Mouse (Mus musculus) liver, adult 2 months (tissue): ENCODE results near the gene Nt5c2. TPM values are rescaled to one million over a fixed set of nuclear protein-coding genes. Genes with fewer than 3 reads are reported as not detected.
A peak's percentile ranks its signal among the peaks of the same experiment; 100 is the strongest.

Experiments used
- DNase-seq: peaks from one replicate; pipeline ENCODE4 v3.0.0-alpha.2; 2011; ENCODE audit warnings: low read depth, low spot score; ENCODE audit errors: extremely low read depth
- H3K27ac ChIP-seq: fragments of 200-500 bp; replicated peaks from 2 replicates; pipeline ENCODE4 v1.5.1; 2012; ENCODE audit warnings: low read depth, mild to moderate bottlenecking, control low read depth, inconsistent platforms, low read length; ENCODE audit not compliant: insufficient read depth
- H3K27me3 ChIP-seq: fragments of 200-500 bp; 2 replicates; pipeline ENCODE4 v1.6.1; 2012; ENCODE audit warnings: mild to moderate bottlenecking, moderate library complexity, low read length, inconsistent platforms; ENCODE audit not compliant: control insufficient read depth, insufficient read depth
- H3K36me3 ChIP-seq: fragments of 200-500 bp; 2 replicates; pipeline ENCODE4 v1.6.1; 2012; ENCODE audit warnings: low read length, inconsistent platforms; ENCODE audit not compliant: control insufficient read depth, insufficient read depth
- H3K4me1 ChIP-seq: fragments of 200-500 bp; 2 replicates; pipeline ENCODE4 v1.6.1; 2011; ENCODE audit warnings: low read length; ENCODE audit not compliant: control insufficient read depth, insufficient read depth
- H3K4me3 ChIP-seq: fragments of 200-500 bp; 2 replicates; pipeline ENCODE4 v1.5.1; 2011; ENCODE audit warnings: low read depth, mild to moderate bottlenecking, control low read depth, low read length, moderate library complexity; ENCODE audit not compliant: insufficient read depth
- H3K79me2 ChIP-seq: fragments of 200-500 bp; 2 replicates; pipeline ENCODE4 v1.6.1; 2012; ENCODE audit warnings: inconsistent platforms, mild to moderate bottlenecking, low read length, moderate library complexity; ENCODE audit not compliant: control insufficient read depth, insufficient read depth
- H3K9ac ChIP-seq: fragments of 200-500 bp; 2 replicates; pipeline ENCODE4 v1.6.1; 2012; ENCODE audit warnings: low read depth, mild to moderate bottlenecking, control low read depth, inconsistent platforms, low read length
- CTCF ChIP-seq: fragments of 200-500 bp; IDR thresholded peaks from 2 replicates; pipeline ENCODE4 v1.5.1; 2011; ENCODE audit warnings: low read depth, low read length, control low read depth
- POLR2A ChIP-seq: fragments of 200-500 bp; IDR thresholded peaks from 2 replicates; pipeline ENCODE4 v1.6.1; 2011; ENCODE audit warnings: low read length, control low read depth; ENCODE audit not compliant: insufficient read depth; ENCODE audit errors: extremely low read depth
- WGBS: fragments of 180-500 bp; shearing (Covaris S2); methylation state at CpG from one replicate; pipeline ENCODE4 v1.1.7; 2018; 5-methylcytosine and 5-hydroxymethylcytosine counted together
- polyA plus RNA-seq: library from polyadenylated mRNA; depleted of rRNA; stranded (reverse); fragments of >200 nt; gene quantifications from 2 replicates; pipeline ENCODE4 v1.2.3, GENCODE M21; 2012
- total RNA-seq: library from RNA; depleted of rRNA; stranded (reverse); fragments of >200 nt; gene quantifications from 2 replicates; pipeline ENCODE4 v1.2.3, GENCODE M21; 2014

Gene Nt5c2
- total and polyA plus RNA-seq, 2 experiments, result 7.5 to 12.6 TPM

GRCm38 (mm10) chr19:46957001-46957400 lies 58.0 kb downstream of the Nt5c2 start:
- H3K9ac ChIP-seq, result no peak overlapping the region
- no peak for DNase-seq
- H3K79me2 ChIP-seq, result peaks cover 38% of the 10 kb centered on the region; the same call in 1 of the 2 replicates
- H3K4me1 ChIP-seq, result peaks cover 29% of the 10 kb centered on the region
- 85% methylated on average over 5 of the region's 5 CpGs for WGBS
- H3K27ac ChIP-seq, result no peak overlapping the region
- TF ChIP-seq POLR2A, result no peak
- TF ChIP-seq CTCF, result no peak
- no peaks in the 10 kb centered on the region for H3K36me3 ChIP-seq
- H3K27me3 ChIP-seq, result no peaks in the 10 kb centered on the region
- no peak overlapping the region for H3K4me3 ChIP-seq

GRCm38 (mm10) chr19:46956410-46956809 lies 58.5 kb downstream of the Nt5c2 start:
- H3K9ac ChIP-seq, result no peak overlapping the region
- H3K27ac ChIP-seq, result 0 out of 2 replicates have a peak overlapping the region, but pooled peaks have one; percentile 5
- H3K36me3 ChIP-seq, result no peaks in the 10 kb centered on the region
- H3K4me3 ChIP-seq, result no peak overlapping the region
- WGBS, result 24% methylated on average over 2 of the region's 2 CpGs
- no peak for TF ChIP-seq POLR2A
- no peak for TF ChIP-seq CTCF
- peaks cover 43% of the 10 kb centered on the region; the same call in 1 of the 2 replicates for H3K79me2 ChIP-seq
- peak; percentile 37 for DNase-seq
- H3K4me1 ChIP-seq, result peaks cover 29% of the 10 kb centered on the region
- H3K27me3 ChIP-seq, result no peaks in the 10 kb centered on the region

GRCm38 (mm10) chr19:46955630-46956029 lies 59.3 kb downstream of the Nt5c2 start:
- H3K4me1 ChIP-seq, result peaks cover 23% of the 10 kb centered on the region

GRCm38 (mm10) chr19:46953536-46953935 lies 61.4 kb downstream of the Nt5c2 start:
- 96% methylated on average over 3 of the region's 3 CpGs for WGBS
- TF ChIP-seq CTCF (no peak), POLR2A (no peak)
- H3K4me3 ChIP-seq, result no peak overlapping the region
- H3K9ac ChIP-seq, result no peak overlapping the region
- no peak for DNase-seq
- H3K4me1 ChIP-seq, result peaks cover 10% of the 10 kb centered on the region; the same call in 1 of the 2 replicates
- no peak overlapping the region for H3K27ac ChIP-seq
- H3K36me3 ChIP-seq, result peaks cover 14% of the 10 kb centered on the region
- H3K27me3 ChIP-seq, result no peaks in the 10 kb centered on the region
- H3K79me2 ChIP-seq, result peaks cover 38% of the 10 kb centered on the region; the same call in 1 of the 2 replicates

More at GRCm38 (mm10) chr19:46955630-46956029, 59.3 kb downstream of the Nt5c2 start:
- TF ChIP-seq POLR2A (no peak), CTCF (no peak)
- Histone ChIP-seq H3K27ac (no peak overlapping the region), H3K79me2 (peaks cover 43% of the 10 kb centered on the region; the same call in 1 of the 2 replicates), H3K4me3 (no peak overlapping the region), H3K9ac (no peak overlapping the region), H3K36me3 (peaks cover 3% of the 10 kb centered on the region), H3K27me3 (no peaks in the 10 kb centered on the region)
- no peak for DNase-seq
- WGBS, result 99% methylated on average over 4 of the region's 4 CpGs

- no peak for DNase-seq
- TF ChIP-seq POLR2A, result no peak
- no peak for TF ChIP-seq CTCF
- H3K36me3 ChIP-seq, result peaks cover 16% of the 10 kb centered on the region
- WGBS, result 87% methylated on average over 5 of the region's 5 CpGs
- no peak overlapping the region for H3K27ac ChIP-seq
- H3K27me3 ChIP-seq, result no peaks in the 10 kb centered on the region
- H3K4me1 ChIP-seq, result peaks cover 9% of the 10 kb centered on the region; the same call in 1 of the 2 replicates
- H3K79me2 ChIP-seq, result peaks cover 37% of the 10 kb centered on the region; the same call in 1 of the 2 replicates
- no peak overlapping the region for H3K9ac ChIP-seq
- H3K4me3 ChIP-seq, result no peak overlapping the region
These were observed 62.0 kb downstream of the Nt5c2 start for GRCm38 (mm10) chr19:46952986-46953385.

- 94% methylated on average over 6 of the region's 6 CpGs for WGBS
- Histone ChIP-seq H3K4me3 (no peak overlapping the region), H3K9ac (no peak overlapping the region), H3K27me3 (no peaks in the 10 kb centered on the region), H3K36me3 (peaks cover 13% of the 10 kb centered on the region), H3K79me2 (peaks cover 28% of the 10 kb centered on the region; the same call in 1 of the 2 replicates), H3K27ac (no peak overlapping the region), H3K4me1 (no peaks in the 10 kb centered on the region)
- no peak for DNase-seq
- TF ChIP-seq CTCF (no peak), POLR2A (no peak)
These were observed 70.6 kb downstream of the Nt5c2 start for GRCm38 (mm10) chr19:46944341-46944740.
